Mouse (Mus musculus): ENCODE data around the gene Cd4. TPM values are rescaled to one million over a fixed set of nuclear protein-coding genes. Genes with fewer than 3 reads are reported as not detected.
"Not testable (repeated sequence)": the region's sequence is repeated elsewhere in the genome, so short reads cannot be mapped to it uniquely, and the experiment has no call there.

The Cd4 gene
- total RNA-seq, 2 experiments from 2014 or later: 0.94 to 6.3 TPM

DNA sequence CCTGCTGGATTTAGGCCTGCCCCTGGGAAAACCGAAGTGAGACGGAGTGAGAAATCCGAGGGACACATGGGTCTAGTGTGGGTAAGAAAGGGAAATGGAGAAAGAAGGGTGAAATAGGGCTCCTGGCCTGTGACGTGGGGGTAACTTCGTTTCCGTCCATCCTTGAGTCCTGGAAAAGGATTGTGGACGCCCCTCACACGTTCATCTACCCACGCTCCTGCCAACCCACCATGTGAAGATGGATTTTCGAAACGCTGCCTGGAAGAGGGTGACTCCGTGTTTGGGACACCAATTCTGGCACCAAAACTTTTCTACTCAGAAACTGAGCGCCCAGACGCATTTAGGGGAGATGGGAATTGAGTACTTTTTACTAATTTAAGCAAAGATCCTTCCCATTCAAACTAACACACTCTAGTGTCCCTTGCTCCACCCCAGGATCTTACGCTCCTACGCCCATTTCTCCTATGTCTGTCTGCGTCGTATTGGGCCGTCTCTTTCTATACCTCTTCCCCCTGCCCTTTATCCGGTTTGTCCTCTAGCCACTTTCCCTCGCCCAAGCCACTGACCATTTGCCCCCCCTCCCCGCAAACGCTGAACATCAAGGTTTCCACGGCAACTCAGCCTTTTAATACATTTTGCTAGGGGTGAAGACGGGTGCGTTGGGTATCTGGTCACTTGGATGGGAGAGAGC lies 30.0 kb downstream of the Cd4 start:
- no peak for ATAC-seq (replicated peaks; ENCODE audit: low FRiP score, poor library complexity, severe bottlenecking)

DNA sequence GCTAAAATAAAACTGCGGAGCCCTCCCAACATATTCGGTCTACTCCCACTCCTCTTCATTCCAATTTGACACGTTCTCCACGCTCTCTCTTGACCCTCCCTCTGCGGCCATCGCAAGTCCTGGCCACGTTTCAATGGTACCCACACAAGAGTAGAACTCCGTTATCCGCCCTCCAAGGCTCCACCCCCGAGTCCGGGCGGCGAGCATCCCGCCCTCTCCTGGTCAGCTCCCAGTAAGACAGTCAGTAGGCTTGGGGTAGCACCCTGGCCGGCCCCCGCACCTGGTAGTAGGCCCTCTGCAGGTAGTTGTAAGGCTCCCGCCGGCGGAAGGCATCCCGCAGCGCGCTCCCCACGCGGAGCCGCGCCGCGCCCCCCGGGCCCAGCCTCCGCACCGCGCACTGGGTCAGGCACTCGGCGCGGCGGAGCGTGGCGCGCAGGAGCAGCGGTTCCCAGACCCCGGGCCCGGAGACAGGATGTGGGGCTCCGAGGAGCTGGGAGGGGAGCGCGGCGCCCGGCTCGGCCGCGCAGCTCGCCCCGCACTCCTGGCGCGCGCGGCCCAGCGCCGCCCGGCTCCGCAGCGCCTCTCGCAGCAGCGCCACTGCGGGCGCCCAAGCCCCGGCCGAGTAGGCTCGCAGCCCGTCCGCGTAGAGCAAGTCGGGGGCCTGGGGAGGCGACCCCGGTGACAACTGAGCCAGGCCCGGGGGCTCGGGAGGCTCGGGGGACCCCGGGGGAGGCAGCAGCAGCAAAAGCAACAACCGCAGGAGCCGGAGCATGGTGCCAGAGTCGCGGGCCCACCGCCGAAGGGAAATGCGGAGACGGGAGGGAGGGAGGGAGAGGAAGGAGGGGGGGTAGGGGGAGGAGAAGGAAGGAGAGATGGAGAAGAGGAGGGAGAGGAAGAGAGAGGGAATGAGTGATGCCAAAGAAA lies 30.8 kb downstream of the Cd4 start, which contains the start of gene P3h3:
TSS of gene P3h3 (minus strand) at position 837 of the 924 bp plus-strand sequence.
- no peak for ATAC-seq (replicated peaks; ENCODE audit: low FRiP score, poor library complexity, severe bottlenecking)

DNA sequence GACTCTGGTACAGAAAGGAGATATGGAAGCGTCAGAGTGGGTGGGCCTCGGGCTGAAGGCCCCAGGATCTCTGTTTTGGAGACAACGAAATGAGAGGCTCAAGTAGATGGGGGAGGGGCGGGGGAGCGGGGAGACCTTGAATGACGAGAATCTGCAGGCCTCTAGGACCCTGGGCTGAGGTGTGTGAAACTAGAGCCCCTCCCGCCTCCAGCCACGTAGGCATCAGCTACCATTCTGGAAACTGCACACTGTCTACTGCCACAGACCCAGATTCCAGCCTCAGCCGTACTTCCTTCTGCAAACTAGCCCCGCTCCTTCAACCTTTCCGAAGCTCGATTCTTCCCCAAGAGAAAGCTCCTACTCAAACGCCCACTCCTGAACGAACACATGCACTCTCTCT lies 31.7 kb downstream of the Cd4 start:
- no peak for ATAC-seq (replicated peaks; ENCODE audit: low FRiP score, poor library complexity, severe bottlenecking)

DNA sequence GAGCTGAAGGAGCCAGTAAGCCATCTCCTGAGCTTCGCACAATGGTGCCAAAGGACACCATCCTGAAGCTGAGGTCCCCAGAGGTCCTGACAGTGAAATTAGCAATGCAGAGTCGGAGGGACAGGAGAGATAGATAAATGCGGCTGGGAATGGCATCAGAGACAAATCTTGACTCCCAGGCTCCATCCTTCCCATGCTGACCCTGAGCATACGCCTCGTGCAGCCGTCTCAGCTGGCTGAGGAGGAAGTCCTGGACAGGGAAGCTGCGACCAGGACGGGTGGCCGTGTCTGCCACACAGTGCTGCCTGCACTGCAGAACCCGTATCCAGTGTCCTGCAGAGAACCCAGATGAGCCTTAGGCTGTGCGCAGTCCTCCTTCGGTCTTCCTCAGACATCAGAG lies 33.4 kb downstream of the Cd4 start:
- ATAC-seq (replicated peaks; ENCODE audit: low FRiP score, poor library complexity, severe bottlenecking): no peak

DNA sequence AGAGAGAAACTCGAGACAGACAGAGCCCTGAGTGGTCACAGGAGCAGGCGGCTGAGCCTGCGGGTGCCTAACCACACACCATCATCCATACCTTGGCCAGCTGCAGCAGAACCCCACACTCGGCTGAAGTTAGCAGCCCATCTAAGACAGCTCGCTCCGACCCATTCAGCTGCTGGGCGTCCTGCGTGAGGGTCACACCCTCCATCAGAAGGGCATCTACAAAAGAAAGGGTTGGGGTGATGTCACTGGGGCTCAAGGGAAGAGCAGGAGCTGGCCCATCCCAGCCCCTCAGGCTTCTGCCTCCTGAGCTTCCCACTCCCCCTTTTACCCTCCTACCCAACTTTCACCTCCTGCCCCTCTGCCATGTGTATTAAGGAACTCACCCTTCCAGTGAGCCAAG lies 37.5 kb downstream of the Cd4 start:
- ATAC-seq (replicated peaks; ENCODE audit: low FRiP score, poor library complexity, severe bottlenecking): no peak

DNA sequence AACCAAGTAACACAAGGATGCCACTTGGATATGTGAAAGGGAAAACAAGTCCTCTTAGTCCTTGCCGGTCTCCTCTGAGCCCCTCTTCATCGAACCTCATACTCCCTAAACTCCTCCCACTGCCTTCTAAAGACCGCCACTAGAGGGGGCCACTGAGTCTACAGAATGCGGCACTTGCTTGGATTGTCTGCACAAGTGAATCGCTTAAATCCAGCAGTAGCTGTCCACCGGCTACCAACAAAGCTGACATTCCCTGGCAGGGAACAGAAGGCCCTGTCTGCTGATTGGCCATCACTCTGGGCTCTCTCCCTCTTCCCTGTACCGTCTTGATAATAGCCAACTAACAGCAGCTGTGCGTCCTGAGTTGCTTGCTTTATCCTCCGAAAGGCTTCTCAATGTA lies 40.7 kb downstream of the Cd4 start:
- peak; percentile 79 for ATAC-seq (replicated peaks; ENCODE audit: low FRiP score, poor library complexity, severe bottlenecking)

DNA sequence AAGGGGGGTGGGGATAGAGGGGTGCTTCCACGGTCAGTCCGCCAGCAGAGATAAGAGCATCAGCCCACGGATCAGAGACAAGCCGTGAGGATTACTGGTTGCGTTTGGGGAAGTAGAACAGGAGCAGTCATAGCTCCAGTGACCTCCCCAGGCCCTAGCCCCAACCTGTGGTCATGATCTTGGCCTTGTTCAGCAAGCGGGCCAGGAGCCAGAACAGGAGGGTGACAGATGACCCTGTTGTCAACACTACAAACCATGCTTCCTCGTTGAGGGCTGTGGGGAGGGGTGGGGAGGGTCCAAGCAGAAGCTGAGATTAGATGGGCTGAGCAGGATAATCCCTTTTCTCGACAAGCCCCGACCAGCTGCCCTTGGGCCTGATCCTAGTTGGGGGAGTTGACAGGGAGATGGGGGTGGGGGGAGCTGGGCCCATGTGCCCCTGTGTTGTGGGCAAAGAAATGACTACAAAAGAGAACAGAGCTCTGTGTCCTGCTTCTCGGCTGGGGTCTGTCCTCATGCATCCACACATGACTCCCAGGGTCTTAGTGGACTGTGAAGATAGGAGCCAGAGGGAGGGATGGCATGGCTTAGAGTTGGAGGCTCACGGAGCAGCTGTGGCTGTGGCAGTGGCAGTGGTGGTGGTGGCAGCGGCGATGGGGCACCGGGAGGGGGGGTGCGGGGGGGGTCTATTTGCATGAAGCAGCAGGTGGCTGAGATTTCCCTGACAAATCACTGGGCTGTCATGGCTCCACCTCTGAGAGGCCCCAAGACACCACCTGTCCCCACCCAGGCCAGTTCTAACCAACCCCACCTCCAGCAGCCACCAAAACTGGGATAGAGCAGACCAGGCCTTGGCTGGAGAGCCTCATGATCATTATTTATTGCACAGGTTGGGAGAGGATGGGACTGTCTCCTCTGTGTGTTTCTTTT lies 47.5 kb downstream of the Cd4 start, which contains the start of gene Gnb3:
TSS of gene Gnb3 (minus strand) at position 35 of the 927 bp plus-strand sequence.
- ATAC-seq (replicated peaks; ENCODE audit: low FRiP score, poor library complexity, severe bottlenecking): no peak

DNA sequence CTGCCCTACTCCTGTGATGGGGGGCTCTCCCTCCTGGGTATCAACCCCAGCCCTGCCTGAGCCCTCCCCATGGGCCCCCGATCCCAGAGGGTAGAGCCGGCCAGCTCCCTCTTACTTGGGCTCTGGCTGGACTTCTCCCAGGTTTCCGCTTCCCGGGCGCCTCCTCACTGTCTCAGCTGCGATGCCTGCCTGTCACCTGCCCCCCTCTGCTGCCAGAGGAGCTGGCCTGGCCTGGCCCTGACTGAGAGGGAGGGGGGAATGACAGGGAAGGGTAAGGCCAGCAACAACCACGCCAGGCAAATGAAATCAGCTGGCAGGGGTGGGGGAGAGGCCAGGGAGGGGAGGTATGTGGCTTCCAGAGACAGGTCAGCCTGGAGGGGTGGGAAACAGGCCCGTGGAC lies 48.2 kb downstream of the Cd4 start:
- no peak for ATAC-seq (replicated peaks; ENCODE audit: low FRiP score, poor library complexity, severe bottlenecking)

DNA sequence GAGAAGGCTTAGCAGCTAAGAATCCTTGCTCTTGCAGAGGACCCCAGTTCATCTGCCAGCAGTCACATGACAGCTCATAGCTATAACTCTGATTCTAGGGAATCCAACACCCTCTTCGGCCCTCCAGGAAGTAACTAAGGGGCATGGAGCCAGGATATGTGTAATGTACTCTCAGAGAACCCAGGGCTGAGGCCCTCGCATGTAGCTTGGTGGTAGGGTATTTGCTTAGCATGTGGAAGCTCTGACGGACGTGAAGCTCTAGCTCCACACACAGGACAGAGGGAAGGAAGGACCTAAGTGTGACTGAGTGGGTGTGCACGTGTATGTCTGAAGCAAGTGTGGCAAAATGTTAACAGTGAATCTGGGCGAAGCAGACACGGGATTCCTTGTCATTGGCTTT lies 51.6 kb downstream of the Cd4 start:
- ATAC-seq (replicated peaks; ENCODE audit: low FRiP score, poor library complexity, severe bottlenecking): no peak

DNA sequence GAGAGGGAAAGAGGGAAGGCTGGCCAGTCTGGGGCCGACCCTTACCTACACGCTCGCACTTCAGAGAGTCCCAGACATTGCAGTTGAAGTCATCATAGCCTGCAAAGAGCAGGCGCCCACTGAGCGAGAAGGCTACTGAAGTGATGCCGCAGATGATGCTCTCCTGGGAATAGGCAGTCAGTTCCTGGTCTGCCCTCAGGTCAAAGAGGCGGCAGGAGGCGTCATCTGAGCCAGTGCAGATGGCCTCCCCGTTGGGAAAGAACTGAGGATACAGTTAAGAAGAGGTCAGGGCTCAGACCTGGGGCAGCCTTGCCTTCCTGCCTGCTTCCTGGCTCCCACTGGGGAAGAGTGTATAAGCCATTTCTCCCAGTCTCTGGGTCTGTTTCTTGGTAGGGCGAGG lies 52.5 kb downstream of the Cd4 start:
- no peak for ATAC-seq (replicated peaks; ENCODE audit: low FRiP score, poor library complexity, severe bottlenecking)

DNA sequence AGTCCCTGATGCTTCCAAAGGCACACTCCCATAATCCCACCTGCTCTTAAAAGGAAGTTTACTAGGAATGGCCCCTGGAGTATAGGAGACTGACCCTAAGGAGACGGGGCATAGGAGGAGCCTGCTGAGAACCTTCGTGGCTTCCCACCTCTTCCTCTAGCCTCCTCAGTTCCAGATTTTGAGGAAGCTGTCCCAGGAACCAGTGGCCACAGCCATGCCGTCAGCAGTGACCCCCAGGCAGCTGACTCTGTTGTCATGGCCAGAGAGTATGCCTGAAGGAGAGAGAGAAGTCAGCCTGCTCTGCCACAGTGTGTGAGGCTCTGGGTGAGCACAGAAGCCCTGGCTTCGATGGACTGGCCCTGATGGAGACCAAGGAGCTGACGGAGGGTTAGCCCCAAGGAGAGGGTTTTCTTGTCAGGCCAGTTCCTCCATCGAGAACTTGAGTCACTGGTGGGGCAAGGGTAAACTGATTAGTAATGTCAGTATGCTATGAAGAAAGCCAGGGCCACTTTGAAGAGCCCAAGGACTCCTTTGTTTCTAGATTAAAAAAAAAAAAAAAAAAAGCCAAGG lies 53.4 kb downstream of the Cd4 start:
- no peak for ATAC-seq (replicated peaks; ENCODE audit: low FRiP score, poor library complexity, severe bottlenecking)

DNA sequence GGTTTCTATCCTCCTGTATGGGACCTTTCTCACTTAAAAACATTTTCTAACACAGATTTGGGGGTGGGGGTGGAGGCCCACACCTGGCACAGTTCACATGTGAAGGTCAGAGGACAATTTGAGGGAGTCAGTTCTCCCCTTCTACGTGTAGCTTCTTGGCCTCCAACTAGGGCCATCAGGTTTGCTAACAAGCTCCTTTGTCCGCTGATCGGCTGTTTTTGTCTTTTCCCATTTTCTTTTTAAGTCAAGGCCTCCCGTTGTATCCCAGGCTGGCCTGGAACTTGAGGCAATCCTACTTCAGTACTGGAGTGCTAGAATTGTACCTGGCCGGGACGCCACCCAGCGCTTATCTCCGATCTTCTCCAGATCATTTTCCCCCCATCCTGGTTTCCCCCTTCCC lies 56.4 kb downstream of the Cd4 start:
- no peak for ATAC-seq (replicated peaks; ENCODE audit: low FRiP score, poor library complexity, severe bottlenecking)

DNA sequence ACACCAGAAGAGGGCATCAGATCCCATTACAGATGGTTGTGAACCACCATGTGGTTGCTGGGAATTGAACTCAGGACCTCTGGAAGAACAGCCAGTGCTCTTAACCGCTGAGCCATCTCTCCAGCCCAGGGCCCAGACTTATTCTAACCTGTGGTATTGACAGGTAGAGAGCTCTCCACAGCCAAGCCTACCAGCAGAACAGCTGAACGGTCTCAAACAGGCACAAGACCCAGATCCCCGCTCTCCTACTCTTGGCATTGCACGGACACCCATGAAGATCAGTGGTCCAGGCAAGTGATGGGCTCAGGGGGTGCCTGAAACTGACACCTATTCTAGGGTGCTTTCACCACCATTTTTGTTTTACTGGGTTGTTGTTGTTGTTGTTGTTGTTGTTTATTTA lies 56.8 kb downstream of the Cd4 start:
- ATAC-seq (replicated peaks; ENCODE audit: low FRiP score, poor library complexity, severe bottlenecking): not testable (repeated sequence)

DNA sequence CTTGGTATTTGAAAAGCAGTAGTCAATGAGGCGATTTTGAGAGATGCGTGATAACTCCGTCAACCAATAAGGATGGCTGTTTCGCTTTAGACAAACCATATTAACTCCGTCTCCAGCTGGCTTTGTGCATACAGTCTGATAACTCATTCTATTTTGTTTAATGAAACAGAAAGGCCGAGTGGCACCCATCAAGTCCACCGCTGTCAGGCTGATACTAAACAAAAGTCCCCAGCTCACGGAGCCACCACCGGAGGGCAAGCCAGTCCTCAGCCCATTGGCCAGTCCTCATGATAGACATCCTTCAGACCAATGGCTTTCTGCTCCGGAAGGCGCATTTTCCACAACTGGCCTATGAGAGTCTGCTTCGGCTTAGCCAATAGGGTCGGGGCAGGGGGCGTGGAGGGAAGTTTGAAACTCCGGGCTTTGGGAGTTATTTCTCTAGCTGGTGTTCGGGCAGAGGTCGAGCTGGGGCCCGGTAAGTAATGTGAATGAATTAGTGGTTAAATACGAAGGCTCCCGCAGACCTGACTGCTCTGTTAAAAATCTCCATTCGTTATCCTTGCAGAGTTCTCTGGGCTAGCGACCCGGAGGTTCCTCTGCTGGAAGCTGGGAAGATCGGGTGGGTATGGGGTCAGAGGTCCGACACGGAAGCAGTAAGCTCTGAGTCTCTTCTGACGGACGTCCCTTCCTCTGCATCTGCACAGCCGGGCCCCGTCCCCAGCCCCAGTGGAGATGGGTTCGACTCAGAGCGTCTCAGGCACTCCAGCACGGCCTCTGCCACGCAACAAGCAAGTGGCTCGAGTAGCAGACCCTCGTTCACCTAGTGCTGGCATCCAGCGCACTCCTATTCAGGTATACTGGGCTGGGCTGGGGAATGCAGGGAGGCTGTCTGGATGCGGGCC lies 58.0 kb downstream of the Cd4 start:
- peak; percentile 71 for ATAC-seq (replicated peaks; ENCODE audit: low FRiP score, poor library complexity, severe bottlenecking)

DNA sequence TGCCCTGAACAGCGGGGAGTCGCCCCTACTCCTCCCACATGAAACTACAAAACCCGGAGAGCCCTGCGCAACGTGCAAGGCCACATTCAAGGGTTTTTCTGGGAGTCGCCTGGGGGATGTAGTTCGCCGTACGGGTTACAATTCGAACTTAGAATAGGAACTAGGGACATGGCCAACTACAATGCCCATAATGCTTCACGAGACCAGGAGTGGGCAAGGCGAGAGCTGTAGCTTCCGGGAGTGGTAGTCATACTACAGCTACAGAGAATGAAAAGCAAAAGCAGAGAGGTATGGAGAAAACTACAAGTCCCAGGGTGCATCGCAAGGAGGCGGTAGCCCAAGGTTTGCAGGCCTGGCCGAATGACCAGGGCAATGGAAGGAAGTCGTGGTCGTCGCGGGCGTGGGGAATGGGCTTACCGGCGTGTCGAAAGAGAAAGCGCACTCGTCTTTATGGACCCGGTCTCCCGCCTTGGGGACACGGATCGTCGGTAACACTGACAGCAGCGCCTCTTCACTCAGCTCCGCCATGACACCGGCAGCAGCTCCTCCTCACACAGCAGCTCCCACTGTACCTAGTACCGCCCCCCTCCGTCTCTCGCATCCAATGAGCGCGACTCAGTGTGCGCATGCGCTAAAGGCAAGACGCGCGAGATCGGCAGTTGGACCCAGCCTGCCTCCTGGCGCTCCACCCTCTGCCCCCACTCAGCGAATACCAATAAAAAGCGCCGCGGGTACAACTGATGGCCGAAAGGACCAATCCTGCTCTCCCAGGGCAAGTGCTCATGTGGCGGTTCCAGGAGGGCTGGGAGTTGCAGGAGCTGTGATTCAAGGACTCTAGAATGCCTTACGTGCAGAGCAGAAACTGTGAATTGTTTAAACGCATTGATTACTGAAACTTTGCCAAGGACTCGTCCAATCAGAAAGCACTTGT lies 58.9 kb downstream of the Cd4 start, which contains the start of the genes Usp5 and Cdca3:
TSS of gene Usp5 (minus strand) at position 617 of the 931 bp plus-strand sequence.
TSS of gene Cdca3 (plus strand) at position 680 of the 931 bp plus-strand sequence.
- peak; percentile 79 for ATAC-seq (replicated peaks; ENCODE audit: low FRiP score, poor library complexity, severe bottlenecking)

DNA sequence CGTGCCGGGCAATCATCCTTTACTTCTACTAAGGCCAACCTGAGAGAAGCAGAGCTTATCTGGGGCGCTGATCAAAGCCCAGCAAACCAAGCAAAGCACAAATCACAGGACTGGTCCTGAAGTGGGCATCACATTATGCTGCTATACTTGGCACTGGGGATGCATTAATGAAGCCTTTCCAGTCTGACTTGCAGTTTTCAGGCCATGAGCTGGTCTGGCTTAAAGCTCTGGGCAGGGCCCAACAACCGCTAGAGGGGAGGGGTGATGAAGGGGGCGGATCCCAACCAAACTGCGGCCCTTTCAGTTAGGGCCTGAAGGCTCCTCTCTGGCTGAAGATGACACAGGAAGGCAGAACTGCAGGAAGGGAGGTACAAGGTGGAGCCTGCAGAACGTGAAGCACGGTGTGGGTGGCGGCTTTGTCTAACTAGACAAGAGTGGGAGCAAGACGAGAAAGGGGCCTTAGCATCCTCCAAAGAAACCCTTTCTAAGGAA lies 59.9 kb downstream of the Cd4 start:
- no peak for ATAC-seq (replicated peaks; ENCODE audit: low FRiP score, poor library complexity, severe bottlenecking)

DNA sequence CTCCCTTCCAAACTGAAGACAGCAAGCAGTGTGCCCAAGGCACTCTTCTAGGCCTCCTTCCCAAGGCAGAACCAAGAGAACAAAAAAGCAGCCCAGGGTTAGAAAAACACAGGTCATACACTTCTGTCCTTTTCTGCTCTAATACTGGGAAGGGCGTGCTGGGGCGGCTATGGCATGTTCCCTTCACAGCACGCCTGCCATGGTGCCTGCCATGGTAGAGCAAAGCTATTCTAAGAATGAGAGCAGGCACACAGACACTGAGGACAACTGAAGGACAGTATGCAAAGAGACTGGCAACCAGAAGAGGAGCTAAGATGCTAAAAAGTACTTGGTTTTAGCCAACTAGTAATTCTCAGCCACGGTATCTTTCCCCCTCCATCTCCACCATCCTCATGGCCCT lies 66.0 kb downstream of the Cd4 start:
- no peak for ATAC-seq (replicated peaks; ENCODE audit: low FRiP score, poor library complexity, severe bottlenecking)
